Mouse (Mus musculus) C2C12 (cell line): ENCODE results near the gene Zfp119b. TPM values are rescaled to one million over a fixed set of nuclear protein-coding genes. Genes with fewer than 3 reads are reported as not detected.
A peak's percentile ranks its signal among the peaks of the same experiment; 100 is the strongest.

Source experiments
- H3K27me3 ChIP-seq: one replicate; pipeline ENCODE4 v1.6.1; 2011; ENCODE audit not compliant: control insufficient read depth, insufficient read depth, insufficient read length
- H3K36me3 ChIP-seq: one replicate; pipeline ENCODE4 v1.6.1; 2011; ENCODE audit not compliant: control insufficient read depth, insufficient read depth
- H3K4me3 ChIP-seq: one replicate; pipeline ENCODE4 v1.5.1; 2011; ENCODE audit warnings: mild to moderate bottlenecking, control low read depth; ENCODE audit not compliant: poor library complexity, insufficient read depth, severe bottlenecking
- H3K79me2 ChIP-seq: one replicate; pipeline ENCODE4 v1.6.1; 2011; ENCODE audit not compliant: control insufficient read depth, insufficient read depth
- H3K79me3 ChIP-seq: one replicate; pipeline ENCODE4 v1.6.1; 2011; ENCODE audit warnings: low read depth, control low read depth
- H3ac ChIP-seq: one replicate; pipeline ENCODE3; 2011; ENCODE audit warnings: low read depth; ENCODE audit not compliant: control insufficient read depth, insufficient read length
- CEBPB ChIP-seq: IDR thresholded peaks from one replicate; pipeline ENCODE4 v1.6.1; 2011; ENCODE audit warnings: low read depth, mild to moderate bottlenecking, control low read depth, moderate library complexity
- CTCF ChIP-seq: IDR thresholded peaks from one replicate; pipeline ENCODE4 v1.5.1; 2011; ENCODE audit not compliant: control insufficient read depth, insufficient read depth, insufficient read length
- FOSL1 ChIP-seq: IDR thresholded peaks from one replicate; pipeline ENCODE4 v1.8.0; 2011; ENCODE audit warnings: mild to moderate bottlenecking, low read length; ENCODE audit not compliant: poor library complexity, insufficient read depth, severe bottlenecking
- MAX ChIP-seq: IDR thresholded peaks from one replicate; pipeline ENCODE4 v1.6.1; 2011; ENCODE audit warnings: mild to moderate bottlenecking, control low read depth
- MYOD1 ChIP-seq: IDR thresholded peaks from one replicate; pipeline ENCODE4 v1.6.1; 2011; ENCODE audit warnings: low read depth; ENCODE audit not compliant: control insufficient read depth, insufficient read length
- MYOG ChIP-seq: IDR thresholded peaks from one replicate; pipeline ENCODE4 v1.6.1; 2011; ENCODE audit not compliant: control insufficient read depth, insufficient read length; ENCODE audit errors: extremely low read depth
- USF1 ChIP-seq: IDR thresholded peaks from one replicate; pipeline ENCODE4 v1.6.1; 2011; ENCODE audit warnings: low read depth, mild to moderate bottlenecking, control low read depth, moderate library complexity
- polyA plus RNA-seq: library from polyadenylated mRNA; unstranded; fragments of >200 nt; fragmentation: generic; extraction: Trizol; gene quantifications from one replicate; pipeline ENCODE4 v1.2.1, GENCODE M21; 2012; ENCODE audit warnings: missing spikeins

The Zfp119b gene
- polyA plus RNA-seq, 1 experiment = 0.68 TPM

DNA sequence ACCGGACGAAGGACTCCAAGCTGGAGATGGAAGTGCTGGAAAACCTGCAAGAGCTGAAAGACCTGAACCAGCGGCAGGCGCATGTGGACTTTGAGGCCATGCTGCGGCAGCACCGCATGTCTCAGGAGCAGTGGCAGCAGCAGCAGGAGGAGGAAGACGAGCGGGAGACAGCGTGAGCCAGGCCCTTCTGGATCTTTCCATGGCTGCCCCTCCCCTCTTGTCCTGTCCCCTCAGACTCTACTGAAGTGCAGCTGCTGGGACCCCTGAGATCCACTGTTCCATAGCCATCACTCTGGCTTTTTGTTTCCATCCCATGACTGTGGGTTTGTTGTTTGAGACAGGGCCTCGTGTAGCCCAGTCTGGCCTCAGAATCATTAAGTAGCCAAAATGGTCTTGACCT is 15.2 kb upstream of the Zfp119b start:
- H3K4me3 ChIP-seq = no peak overlapping the region
- H3K79me2 ChIP-seq = peaks cover 12% of the 10 kb centered on the region
- H3ac ChIP-seq = no peak overlapping the region
- H3K79me3 ChIP-seq = peaks cover 11% of the 10 kb centered on the region
- H3K36me3 ChIP-seq = peaks cover 31% of the 10 kb centered on the region
- H3K27me3 ChIP-seq = no peaks in the 10 kb centered on the region
- no peak for TF ChIP-seq MYOD1
- TF ChIP-seq CEBPB = no peak
- no peak for TF ChIP-seq CTCF
- TF ChIP-seq MYOG = no peak
- TF ChIP-seq FOSL1 = no peak
- no peak for TF ChIP-seq USF1
- TF ChIP-seq MAX = no peak

DNA sequence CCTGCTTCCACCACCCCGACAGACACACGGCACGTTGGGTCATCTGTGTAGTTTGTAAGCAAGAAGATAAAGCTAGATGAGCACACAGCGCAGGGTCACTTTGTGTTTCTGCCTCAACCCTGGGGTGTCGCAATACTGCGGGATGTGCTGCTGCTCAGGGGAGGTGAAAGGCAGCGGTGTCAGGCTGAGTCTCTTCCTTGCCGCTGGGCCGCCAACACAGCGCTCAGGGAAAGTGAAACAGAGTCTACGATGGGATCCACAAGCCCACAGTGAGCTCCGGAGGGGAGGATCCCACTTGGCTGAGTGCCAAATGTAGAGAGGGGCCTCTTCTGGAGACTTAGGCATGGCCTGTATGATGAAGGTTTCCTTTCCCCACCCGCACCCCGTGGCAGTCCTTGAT is 13.9 kb upstream of the Zfp119b start:
- H3K79me3 ChIP-seq = peaks cover 11% of the 10 kb centered on the region
- H3ac ChIP-seq = no peak overlapping the region
- H3K4me3 ChIP-seq = no peak overlapping the region
- TF ChIP-seq CEBPB (peak; percentile 19), USF1 (no peak)
- no peaks in the 10 kb centered on the region for H3K27me3 ChIP-seq
- H3K79me2 ChIP-seq = peaks cover 12% of the 10 kb centered on the region
- H3K36me3 ChIP-seq = peaks cover 31% of the 10 kb centered on the region

DNA sequence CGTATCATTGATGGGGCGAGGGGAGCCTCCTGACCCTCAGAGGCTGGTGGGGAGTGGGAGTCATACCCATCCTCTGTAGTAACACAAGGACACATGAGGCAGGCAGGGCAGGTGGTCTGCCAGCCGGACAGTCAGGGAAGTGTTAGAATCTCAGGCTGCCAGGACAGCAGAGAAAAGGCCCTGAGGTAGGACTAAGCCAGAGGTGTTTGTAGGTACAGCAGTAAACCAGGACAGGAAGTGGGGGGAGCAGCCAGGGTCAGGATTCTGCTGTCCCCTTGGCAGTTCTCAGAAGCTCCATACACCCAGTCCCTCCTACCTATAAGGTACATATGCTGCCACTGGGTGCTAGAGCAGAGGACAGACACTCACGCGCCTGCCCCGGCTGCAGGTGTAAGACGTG is 12.3 kb upstream of the Zfp119b start:
- H3K79me2 ChIP-seq = peaks cover 12% of the 10 kb centered on the region
- no peaks in the 10 kb centered on the region for H3K27me3 ChIP-seq
- TF ChIP-seq CTCF (no peak), FOSL1 (no peak), MAX (no peak), MYOG (no peak), USF1 (no peak), MYOD1 (no peak), CEBPB (no peak)
- H3K4me3 ChIP-seq = no peak overlapping the region
- peaks cover 11% of the 10 kb centered on the region for H3K79me3 ChIP-seq
- H3K36me3 ChIP-seq = peaks cover 20% of the 10 kb centered on the region
- no peak overlapping the region for H3ac ChIP-seq

DNA sequence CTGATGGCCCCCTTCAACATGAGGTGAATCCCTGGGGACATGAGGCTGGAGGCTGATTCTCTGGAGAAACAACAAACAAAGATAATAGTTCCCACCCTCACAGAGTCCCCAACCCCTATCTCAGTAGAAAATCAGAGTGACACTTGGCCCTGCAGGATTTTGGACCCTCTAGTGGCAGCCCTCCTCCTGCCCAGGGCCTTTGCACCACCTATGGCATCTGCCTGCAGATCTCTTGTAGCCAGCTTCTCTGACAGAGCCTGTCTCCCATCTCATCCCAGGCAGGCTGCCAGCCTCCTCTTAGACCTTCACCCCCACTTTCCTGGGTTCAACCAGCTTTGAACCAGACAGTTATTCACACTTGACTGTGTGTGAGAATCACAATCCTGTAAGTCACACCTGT is 11.5 kb upstream of the Zfp119b start:
- no peaks in the 10 kb centered on the region for H3K27me3 ChIP-seq
- no peak overlapping the region for H3ac ChIP-seq
- TF ChIP-seq USF1 = no peak
- TF ChIP-seq MAX = no peak
- H3K4me3 ChIP-seq = no peak overlapping the region
- peaks cover 12% of the 10 kb centered on the region for H3K79me2 ChIP-seq
- peaks cover 18% of the 10 kb centered on the region for H3K36me3 ChIP-seq
- peaks cover 11% of the 10 kb centered on the region for H3K79me3 ChIP-seq

- TF ChIP-seq FOSL1 = no peak
- TF ChIP-seq MAX = no peak
- no peak for TF ChIP-seq MYOG
- TF ChIP-seq USF1 = no peak
- TF ChIP-seq CTCF = no peak
- TF ChIP-seq MYOD1 = no peak
- TF ChIP-seq CEBPB = no peak
- peaks cover 12% of the 10 kb centered on the region for H3K79me2 ChIP-seq
- H3K79me3 ChIP-seq = peaks cover 11% of the 10 kb centered on the region
- peaks cover under 1% of the 10 kb centered on the region for H3K27me3 ChIP-seq
- peak overlapping the region; percentile 40 for H3K4me3 ChIP-seq
- H3ac ChIP-seq = peak overlapping the region; percentile 49
- peaks cover 18% of the 10 kb centered on the region for H3K36me3 ChIP-seq
Observed at GRCm38 (mm10) chr17:55959946-55960740, 10.8 kb upstream of the Zfp119b start.

DNA sequence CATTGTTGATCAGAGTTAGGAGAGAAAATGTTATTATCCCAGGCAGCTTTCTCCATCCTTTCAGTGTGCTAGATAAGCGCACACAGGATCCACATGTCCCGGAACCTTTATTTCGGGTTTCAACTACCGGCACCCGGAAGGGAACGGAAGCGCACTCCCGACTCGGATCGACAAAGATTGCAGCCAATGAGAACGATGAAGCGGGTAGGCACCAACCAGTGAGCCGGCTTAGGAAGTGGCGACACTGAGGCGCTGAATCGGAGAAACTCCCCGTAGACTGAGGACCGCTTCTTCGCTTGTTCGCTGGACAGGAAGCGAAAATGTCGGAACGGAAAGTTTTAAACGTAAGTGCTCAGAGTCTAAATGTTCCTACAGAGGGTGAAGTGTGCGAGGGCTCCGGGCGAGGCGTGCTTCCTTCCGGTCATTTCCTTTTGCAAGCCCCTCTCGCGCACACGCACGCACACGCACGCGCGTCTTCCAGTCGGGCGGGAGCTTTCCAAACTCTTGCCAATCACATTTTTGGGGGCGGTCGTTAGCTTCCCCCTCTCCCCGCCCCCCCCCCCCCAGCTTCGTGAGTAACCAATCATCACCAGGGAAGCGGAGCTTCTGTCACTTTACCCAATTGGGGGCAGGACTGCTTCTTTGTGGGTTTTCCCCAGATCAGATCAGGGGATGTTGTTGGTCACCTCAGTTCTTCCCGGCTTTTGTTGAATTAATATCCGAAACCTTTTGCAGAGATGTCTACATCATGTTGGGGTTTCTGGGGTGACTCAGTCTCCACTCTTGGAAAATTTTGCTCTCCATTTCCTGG is 9.8 kb upstream of the Zfp119b start, which contains the start of gene Yju2:
Gene Yju2, plus strand, starts transcription at position 182 of the 811 bp plus-strand sequence.
- H3K27me3 ChIP-seq = peaks cover 9% of the 10 kb centered on the region
- H3K79me2 ChIP-seq = peaks cover 12% of the 10 kb centered on the region
- peak within 1 kb of the TSS; percentile 40 for H3K4me3 ChIP-seq
- no peak for TF ChIP-seq FOSL1
- no peak for TF ChIP-seq CEBPB
- no peak for TF ChIP-seq MYOG
- peak; percentile 23 for TF ChIP-seq MAX
- TF ChIP-seq USF1 = no peak
- TF ChIP-seq MYOD1 = no peak
- H3K79me3 ChIP-seq = peaks cover 11% of the 10 kb centered on the region
- H3K36me3 ChIP-seq = peaks cover 15% of the 10 kb centered on the region
- peak within 1 kb of the TSS; percentile 66 for H3ac ChIP-seq
